Mouse (Mus musculus) MEL (cell line): Measurements from ENCODE around the gene Crk.

Source experiments
- CHD1 ChIP-seq: IDR thresholded peaks from 2 replicates; pipeline ENCODE4 v1.6.1; 2012; ENCODE audit warnings: low read depth, mild to moderate bottlenecking, inconsistent platforms, low read length, improper control_type of control experiment
- CTCF ChIP-seq, 3 experiments: IDR thresholded peaks in 2 of 3; conservative IDR thresholded peaks in 1 of 3; 2 replicates each; pipeline ENCODE4 v1.5.1; 2011 to 2012; ENCODE audit warnings: low read length in 3 of 3, low read depth in 2 of 3, mild to moderate bottlenecking in 2 of 3, improper control_type of control experiment in 1 of 3, inconsistent platforms in 1 of 3, mixed read lengths in 1 of 3, moderate library complexity in 1 of 3; ENCODE audit not compliant: control insufficient read depth in 1 of 3, insufficient read depth in 1 of 3, poor library complexity in 1 of 3, severe bottlenecking in 1 of 3
- EP300 ChIP-seq, 2 experiments: IDR thresholded peaks; 2 replicates each; pipeline ENCODE4 v1.6.1; 2011; ENCODE audit warnings: improper control_type of control experiment in 2 of 2, low read length in 2 of 2, low read depth in 1 of 2, mild to moderate bottlenecking in 1 of 2
- GABPA ChIP-seq: IDR thresholded peaks from 2 replicates; pipeline ENCODE4 v1.6.1; 2012; ENCODE audit warnings: low read depth, mild to moderate bottlenecking, inconsistent platforms, low read length, improper control_type of control experiment, moderate library complexity
- JUND ChIP-seq: IDR thresholded peaks from 2 replicates; pipeline ENCODE4 v1.6.1; 2011; ENCODE audit warnings: low read depth, mild to moderate bottlenecking, improper control_type of control experiment, low read length
- NRF1 ChIP-seq: IDR thresholded peaks from 2 replicates; pipeline ENCODE4 v1.6.1; 2014; ENCODE audit warnings: low read depth, mild to moderate bottlenecking, inconsistent platforms, low read length, improper control_type of control experiment, moderate library complexity; ENCODE audit not compliant: poor library complexity, insufficient read depth, severe bottlenecking
- POLR2A ChIP-seq, 2 experiments: IDR thresholded peaks; 2 replicates each; pipeline ENCODE4 v1.6.1; 2011 to 2012; ENCODE audit warnings: low read length in 2 of 2, mild to moderate bottlenecking in 2 of 2, control low read depth in 1 of 2, improper control_type of control experiment in 1 of 2, low read depth in 1 of 2, moderate library complexity in 1 of 2; ENCODE audit not compliant: control insufficient read depth in 1 of 2, insufficient read depth in 1 of 2, poor library complexity in 1 of 2
- RAD21 ChIP-seq: IDR thresholded peaks from 2 replicates; pipeline ENCODE4 v1.6.1; 2011; ENCODE audit warnings: mild to moderate bottlenecking, low read depth, low read length, improper control_type of control experiment
- RCOR1 ChIP-seq: IDR thresholded peaks from 2 replicates; pipeline ENCODE4 v1.6.1; 2012; ENCODE audit warnings: low read depth, mild to moderate bottlenecking, inconsistent platforms, low read length, improper control_type of control experiment
- TBP ChIP-seq: IDR thresholded peaks from 2 replicates; pipeline ENCODE4 v1.8.0; 2011; ENCODE audit warnings: low read depth, low read length, improper control_type of control experiment
- TCF12 ChIP-seq: IDR thresholded peaks from 2 replicates; pipeline ENCODE4 v1.6.1; 2014; ENCODE audit warnings: low read depth, mild to moderate bottlenecking, inconsistent platforms, low read length, improper control_type of control experiment, moderate library complexity
- UBTF ChIP-seq: IDR thresholded peaks from 2 replicates; pipeline ENCODE4 v1.6.1; 2012; ENCODE audit warnings: low read depth, mild to moderate bottlenecking, inconsistent platforms, low read length, improper control_type of control experiment, moderate library complexity, borderline replicate concordance; ENCODE audit not compliant: insufficient read depth
- ZC3H11A ChIP-seq: IDR thresholded peaks from 2 replicates; pipeline ENCODE4 v1.6.1; 2012; ENCODE audit warnings: low read depth, mild to moderate bottlenecking, inconsistent platforms, low read length, improper control_type of control experiment

- no peak for TF ChIP-seq NRF1
- TF ChIP-seq UBTF: no peak
- no peak for TF ChIP-seq POLR2A (IDR thresholded peaks at IDR 0.05; ENCODE audit: control insufficient read depth in 1 of 2, insufficient read depth in 1 of 2, low read depth in 1 of 2, low read length in 2 of 2, poor library complexity in 1 of 2)
- no peak for TF ChIP-seq GABPA
- no peak for TF ChIP-seq EP300 (IDR thresholded peaks at IDR 0.05; ENCODE audit: low read depth in 1 of 2, low read length in 2 of 2)
- no peak for TF ChIP-seq RCOR1
- TF ChIP-seq CTCF (IDR thresholded peaks at IDR 0.05 in 2 of 3, conservative IDR thresholded peaks at IDR 0.05 in 1 of 3; ENCODE audit: control insufficient read depth in 1 of 3, insufficient read depth in 1 of 3, low read depth in 2 of 3, low read length in 3 of 3, poor library complexity in 1 of 3, severe bottlenecking in 1 of 3): no peak
- no peak for TF ChIP-seq ZC3H11A
- TF ChIP-seq TBP: no peak
- no peak for TF ChIP-seq RAD21
- no peak for TF ChIP-seq CHD1
- TF ChIP-seq TCF12: no peak
- TF ChIP-seq JUND: no peak
Observed at GRCm38 (mm10) chr11:75669853-75670200, 9.2 kb upstream of the Crk start.
